Mouse (Mus musculus) heart, embryonic 11.5 days (tissue): ENCODE results near the gene Ltn1. TPM values are rescaled to one million over a fixed set of nuclear protein-coding genes. Genes with fewer than 3 reads are reported as not detected.

Experiments used
- ATAC-seq: fragments of 200-750 bp; cut with Nextera tagmentation; replicated peaks from 2 replicates; pipeline ENCODE4 v1.8.0; 2017; ENCODE audit warnings: moderate library complexity; ENCODE audit not compliant: insufficient number of reproducible peaks, low FRiP score, low TSS enrichment
- H3K27ac ChIP-seq: fragments of 300-500 bp; sonication (generic); 2 replicates; pipeline ENCODE4 v1.5.1; 2014; ENCODE audit warnings: mild to moderate bottlenecking, low read depth, low read length
- H3K27me3 ChIP-seq: fragments of 300-500 bp; sonication (generic); 2 replicates; pipeline ENCODE4 v1.6.1; 2014; ENCODE audit warnings: mild to moderate bottlenecking, low read length, mixed read lengths; ENCODE audit not compliant: control insufficient read depth, insufficient read depth
- H3K36me3 ChIP-seq: fragments of 300-500 bp; sonication (generic); 2 replicates; pipeline ENCODE4 v1.6.1; 2014; ENCODE audit warnings: mild to moderate bottlenecking, low read length, moderate library complexity, mixed read lengths; ENCODE audit not compliant: control insufficient read depth, insufficient read depth
- H3K4me1 ChIP-seq: fragments of 300-500 bp; sonication (generic); 2 replicates; pipeline ENCODE4 v1.6.1; 2014; ENCODE audit warnings: low read length; ENCODE audit not compliant: control insufficient read depth, insufficient read depth
- H3K4me2 ChIP-seq: fragments of 300-500 bp; sonication (generic); 2 replicates; pipeline ENCODE4 v1.6.1; 2014; ENCODE audit warnings: mild to moderate bottlenecking, moderate library complexity
- H3K4me3 ChIP-seq: fragments of 300-500 bp; sonication (generic); 2 replicates; pipeline ENCODE4 v1.5.1; 2014; ENCODE audit warnings: low read depth, low read length
- H3K9ac ChIP-seq: fragments of 300-500 bp; sonication (generic); 2 replicates; pipeline ENCODE4 v1.6.1; 2014; ENCODE audit warnings: mild to moderate bottlenecking, low read depth, low read length, moderate library complexity
- H3K9me3 ChIP-seq: fragments of 300-500 bp; sonication (generic); replicated peaks from 2 replicates; pipeline ENCODE4 v1.6.1; 2016; ENCODE audit warnings: low read length; ENCODE audit not compliant: control insufficient read depth
- whole genome bisulfite sequencing: fragments of 180-500 bp; shearing (Covaris S2); extraction: QIAGEN DNeasy Blood & Tissue Kit; methylation state at CpG from one replicate; pipeline ENCODE4 v1.1.7; 2014; ENCODE audit not compliant: insufficient replicate concordance; 5-methylcytosine and 5-hydroxymethylcytosine counted together
- polyA plus RNA-seq: library from polyadenylated mRNA; unstranded; fragments of >200 nt; fragmentation: Nextera tagmentation; extraction: Ambion mirVana; gene quantifications from 2 replicates; pipeline ENCODE4 v1.2.1, GENCODE M21; 2014

Ltn1 gene
- polyA plus RNA-seq: 22.7 and 26.6 TPM in 2 replicates

DNA sequence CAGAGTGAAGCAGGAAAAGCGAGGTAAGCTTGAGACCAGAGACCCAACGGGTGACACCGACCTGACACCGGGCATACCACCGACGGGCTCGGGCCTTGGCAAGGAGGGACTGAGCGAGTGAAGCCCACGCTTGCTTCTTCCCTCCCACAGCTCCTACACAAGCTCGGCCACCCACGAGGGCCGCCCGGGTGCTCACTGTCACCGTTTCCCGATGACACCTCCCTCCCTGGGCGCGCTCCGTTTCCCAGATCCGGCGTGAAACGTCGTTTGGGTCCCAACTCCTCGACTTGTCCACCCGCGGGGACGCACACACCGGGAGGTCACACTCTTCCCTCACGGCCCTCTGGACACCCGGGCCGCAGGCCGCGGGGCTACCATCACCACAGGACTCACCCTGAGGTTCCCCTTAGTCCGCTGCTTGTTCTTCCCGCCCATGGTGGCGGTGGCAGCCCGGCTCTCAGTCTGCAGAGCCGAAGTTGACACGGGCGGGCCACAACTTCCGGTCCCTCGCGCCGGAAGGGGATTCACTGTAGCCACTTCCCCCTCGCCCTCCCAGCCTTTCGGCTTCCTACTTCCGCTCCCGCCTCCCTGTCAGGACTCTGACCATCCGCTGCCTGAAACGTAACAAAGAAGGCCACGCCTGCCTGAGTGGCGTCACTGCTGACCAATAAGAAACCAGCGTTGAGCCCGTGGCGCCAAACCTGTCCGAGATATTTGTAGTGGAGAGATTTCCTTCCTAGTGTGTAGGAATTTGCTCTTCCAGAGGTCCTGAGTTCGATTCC, at the start of gene Ltn1:
TSS of gene Ltn1 (minus strand) at position 580 of the 782 bp plus-strand sequence.
- whole genome bisulfite sequencing: under 1% methylated on average over 56 of the region's 56 CpGs
- peak within 1 kb of the TSS; percentile 88 for H3K4me2 ChIP-seq
- no peaks in the 10 kb centered on the region for H3K27me3 ChIP-seq
- peak within 1 kb of the TSS; percentile 83 for H3K9ac ChIP-seq
- H3K27ac ChIP-seq: peak within 1 kb of the TSS; percentile 60; the same call in 1 of the 2 replicates
- peak within 1 kb of the TSS; percentile 92 for H3K4me3 ChIP-seq
- 0 out of 2 replicates have a peak, but pooled peaks cover 2% of the 10 kb centered on the region for H3K4me1 ChIP-seq
- peak; percentile 97 for ATAC-seq
- no peaks in the 10 kb centered on the region for H3K9me3 ChIP-seq
- no peaks in the 10 kb centered on the region for H3K36me3 ChIP-seq

DNA sequence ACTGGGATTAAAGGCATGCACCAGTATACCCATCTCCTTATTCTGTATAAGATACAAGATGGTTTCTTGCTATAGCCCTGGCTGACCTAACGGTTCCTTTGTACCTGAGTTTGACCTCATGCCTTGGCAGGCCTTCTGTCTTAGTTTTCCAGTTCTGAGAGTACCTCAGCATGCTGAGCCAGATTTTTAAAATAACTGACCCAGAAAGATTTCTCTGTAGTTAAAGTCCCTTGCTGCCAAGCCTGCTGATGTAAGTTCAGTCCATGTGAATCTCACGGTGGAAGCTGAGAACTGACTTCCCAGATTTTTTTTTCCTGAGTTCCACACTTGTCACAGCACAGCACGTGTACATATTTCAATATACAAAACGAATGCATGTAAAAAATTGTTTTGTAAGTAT, 38.2 kb upstream of the Ltn1 start:
- H3K4me1 ChIP-seq: no peaks in the 10 kb centered on the region
- no peak overlapping the region for H3K4me3 ChIP-seq
- 86% methylated on average over 4 of the region's 4 CpGs for WGBS
- H3K4me2 ChIP-seq: no peak overlapping the region
- no peak for ATAC-seq
- no peak overlapping the region for H3K9ac ChIP-seq
- H3K36me3 ChIP-seq: peaks cover 19% of the 10 kb centered on the region
- no peaks in the 10 kb centered on the region for H3K27me3 ChIP-seq
- H3K27ac ChIP-seq: no peak overlapping the region
- H3K9me3 ChIP-seq: no peaks in the 10 kb centered on the region

DNA sequence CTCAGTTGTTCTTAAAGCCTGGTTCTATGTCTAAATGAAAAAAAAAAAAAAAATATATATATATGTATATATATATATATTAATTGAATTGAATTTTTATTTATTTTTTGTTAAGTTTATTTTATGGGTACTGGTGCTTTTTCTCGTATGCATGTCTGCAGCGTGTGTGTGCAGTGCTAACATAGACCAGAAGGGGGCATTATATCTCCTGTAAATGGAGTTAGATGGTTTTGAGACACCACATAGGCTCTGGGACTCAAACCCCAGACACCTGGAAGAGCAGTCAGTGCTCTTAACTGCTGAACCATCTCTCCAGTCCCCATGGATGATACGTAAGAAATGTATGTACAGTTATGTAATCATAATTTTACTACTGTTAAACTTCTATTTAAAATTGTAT, 26.3 kb upstream of the Ltn1 start:
- no peak overlapping the region for H3K9ac ChIP-seq
- H3K9me3 ChIP-seq: no peaks in the 10 kb centered on the region
- ATAC-seq: no peak
- 94% methylated on average over 3 of the region's 3 CpGs for WGBS
- H3K27me3 ChIP-seq: no peaks in the 10 kb centered on the region
- no peak overlapping the region for H3K4me3 ChIP-seq
- peaks cover 10% of the 10 kb centered on the region for H3K36me3 ChIP-seq
- H3K27ac ChIP-seq: no peak overlapping the region
- H3K4me1 ChIP-seq: peaks cover 6% of the 10 kb centered on the region; the same call in 1 of the 2 replicates
- no peak overlapping the region for H3K4me2 ChIP-seq

DNA sequence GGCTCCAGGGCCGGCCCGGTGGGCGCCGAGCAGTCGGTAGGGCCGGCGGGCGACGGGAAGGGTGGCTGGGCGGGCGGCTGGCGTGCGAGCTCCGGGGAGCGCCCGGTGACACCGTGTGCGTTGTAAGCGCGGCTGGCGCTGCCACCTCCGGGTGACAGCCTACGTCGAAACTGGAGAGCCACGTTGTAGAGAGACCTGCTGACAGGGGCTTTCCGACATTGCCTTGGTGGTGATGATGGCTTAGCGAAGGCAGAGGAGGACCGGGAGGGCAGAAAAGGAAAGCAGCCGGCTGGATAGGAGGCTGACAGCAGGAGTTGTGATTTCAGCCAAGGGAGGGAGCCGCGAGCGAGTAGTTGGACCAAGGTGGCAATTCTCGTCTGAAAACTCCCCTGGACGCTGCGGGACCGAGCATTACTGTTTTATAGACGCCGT, 22.8 kb upstream of the Ltn1 start:
- H3K27me3 ChIP-seq: no peaks in the 10 kb centered on the region
- no peaks in the 10 kb centered on the region for H3K9me3 ChIP-seq
- 1% methylated on average over 38 of the region's 38 CpGs for WGBS
- H3K9ac ChIP-seq: peak overlapping the region; percentile 93
- H3K4me2 ChIP-seq: peak overlapping the region; percentile 94
- peak overlapping the region; percentile 92 for H3K27ac ChIP-seq
- peaks cover 6% of the 10 kb centered on the region; the same call in 1 of the 2 replicates for H3K4me1 ChIP-seq
- H3K36me3 ChIP-seq: no peaks in the 10 kb centered on the region; the same call in 1 of the 2 replicates
- H3K4me3 ChIP-seq: peak overlapping the region; percentile 99
- ATAC-seq: peak; percentile 64

DNA sequence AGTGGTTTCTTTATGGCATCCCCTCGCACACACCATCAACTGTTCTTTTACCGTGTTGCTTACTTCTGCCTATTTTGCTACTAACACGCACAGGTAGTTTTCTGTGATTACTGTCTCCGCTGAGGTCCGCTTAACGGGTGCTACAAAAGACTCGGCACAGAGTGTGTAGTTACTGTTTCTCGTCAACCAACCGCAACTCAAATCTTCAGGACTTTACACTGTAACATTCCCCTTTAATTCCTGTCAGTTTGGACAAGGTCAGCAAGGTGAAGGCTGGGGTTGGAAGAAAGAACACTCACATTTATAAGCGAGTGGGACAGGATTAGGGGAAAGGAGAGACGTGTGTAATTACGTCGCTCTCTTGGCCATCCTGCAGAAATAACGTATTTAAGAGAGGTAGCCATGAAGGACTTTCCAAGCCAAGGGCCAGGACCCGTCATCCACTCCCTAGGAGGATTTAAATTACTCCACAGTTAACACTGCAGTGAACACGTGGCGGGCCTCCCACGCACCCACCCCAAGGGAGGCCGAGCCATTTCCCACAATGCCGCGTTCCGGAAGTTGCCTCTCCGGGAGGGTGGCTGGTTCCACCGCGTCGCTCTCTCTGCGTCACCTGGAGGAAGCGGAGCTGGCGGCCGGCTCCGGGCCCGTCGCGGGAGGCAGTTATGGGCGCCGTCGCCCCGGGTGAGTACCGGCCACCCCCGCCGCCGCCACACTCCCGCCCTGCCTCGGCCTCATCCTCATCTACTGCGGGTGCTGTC, 22.2 kb upstream of the Ltn1 start, which contains the start of gene Usp16:
TSS of gene Usp16 (plus strand) at position 285 of the 761 bp plus-strand sequence.
- no peaks in the 10 kb centered on the region for H3K27me3 ChIP-seq
- WGBS: 10% methylated on average over 43 of the region's 45 CpGs
- H3K36me3 ChIP-seq: no peaks in the 10 kb centered on the region; the same call in 1 of the 2 replicates

DNA sequence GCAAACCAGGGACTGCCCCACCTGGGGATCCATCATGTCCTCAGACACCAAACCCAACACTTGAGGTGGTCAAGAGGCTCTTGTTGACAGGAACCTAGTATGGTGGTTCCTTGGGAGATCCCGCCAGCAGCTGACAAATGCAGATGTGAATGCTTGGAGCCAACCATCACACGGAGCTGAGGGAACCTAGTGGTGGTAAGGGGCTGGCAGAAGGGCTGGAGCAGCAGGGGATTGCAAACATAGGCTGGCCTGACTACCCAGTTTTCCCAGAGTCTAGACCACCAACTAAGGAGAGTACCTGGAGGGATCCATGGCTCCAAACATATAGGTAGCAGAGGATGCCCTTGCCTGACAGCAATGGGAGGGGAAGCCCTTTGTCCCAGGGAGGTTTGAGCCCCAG, 20.8 kb upstream of the Ltn1 start:
- no peak overlapping the region for H3K9ac ChIP-seq
- H3K27ac ChIP-seq: no peak overlapping the region
- no peak overlapping the region for H3K4me3 ChIP-seq
- H3K9me3 ChIP-seq: no peaks in the 10 kb centered on the region
- ATAC-seq: no peak
- no peaks in the 10 kb centered on the region for H3K36me3 ChIP-seq
- H3K4me2 ChIP-seq: no peak overlapping the region
- peaks cover 6% of the 10 kb centered on the region; the same call in 1 of the 2 replicates for H3K4me1 ChIP-seq
- H3K27me3 ChIP-seq: no peaks in the 10 kb centered on the region
- WGBS: 80% methylated on average over 2 of the region's 2 CpGs

More for the DNA sequence above, 22.2 kb upstream of the Ltn1 start, which contains the start of gene Usp16:
- peak within 1 kb of the TSS; percentile 99 for H3K4me3 ChIP-seq
- peak; percentile 94 for ATAC-seq
- H3K4me2 ChIP-seq: peak within 1 kb of the TSS; percentile 94
- peaks cover 6% of the 10 kb centered on the region; the same call in 1 of the 2 replicates for H3K4me1 ChIP-seq
- no peaks in the 10 kb centered on the region for H3K9me3 ChIP-seq
- peak within 1 kb of the TSS; percentile 92 for H3K27ac ChIP-seq
- H3K9ac ChIP-seq: peak within 1 kb of the TSS; percentile 93

DNA sequence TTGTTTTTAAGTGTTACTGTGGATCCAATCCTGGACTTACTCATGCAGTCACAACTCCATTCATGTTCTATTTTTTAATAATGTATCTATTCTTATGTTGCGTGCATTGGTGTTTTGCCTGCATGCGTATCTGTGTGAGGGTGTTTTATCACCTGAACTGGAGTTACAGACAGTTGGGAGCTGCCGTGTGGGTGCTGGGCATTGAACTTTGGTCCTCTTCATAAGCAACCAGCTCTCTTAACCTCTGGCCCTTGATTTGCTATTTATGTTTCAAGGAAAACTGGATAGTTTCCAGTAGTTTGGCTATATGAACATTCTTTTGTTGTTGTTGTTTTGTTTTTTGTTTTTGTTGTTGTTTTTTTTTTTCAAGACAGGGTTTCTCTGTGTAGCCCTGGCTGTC, 13.1 kb upstream of the Ltn1 start:
- H3K4me3 ChIP-seq: no peak overlapping the region
- no peaks in the 10 kb centered on the region for H3K36me3 ChIP-seq
- peaks cover 6% of the 10 kb centered on the region for H3K4me1 ChIP-seq
- no peak overlapping the region for H3K27ac ChIP-seq
- no peaks in the 10 kb centered on the region for H3K9me3 ChIP-seq
- ATAC-seq: no peak
- 90% methylated on average over 3 of the region's 3 CpGs for WGBS
- no peak overlapping the region for H3K4me2 ChIP-seq
- H3K27me3 ChIP-seq: no peaks in the 10 kb centered on the region
- no peak overlapping the region for H3K9ac ChIP-seq

DNA sequence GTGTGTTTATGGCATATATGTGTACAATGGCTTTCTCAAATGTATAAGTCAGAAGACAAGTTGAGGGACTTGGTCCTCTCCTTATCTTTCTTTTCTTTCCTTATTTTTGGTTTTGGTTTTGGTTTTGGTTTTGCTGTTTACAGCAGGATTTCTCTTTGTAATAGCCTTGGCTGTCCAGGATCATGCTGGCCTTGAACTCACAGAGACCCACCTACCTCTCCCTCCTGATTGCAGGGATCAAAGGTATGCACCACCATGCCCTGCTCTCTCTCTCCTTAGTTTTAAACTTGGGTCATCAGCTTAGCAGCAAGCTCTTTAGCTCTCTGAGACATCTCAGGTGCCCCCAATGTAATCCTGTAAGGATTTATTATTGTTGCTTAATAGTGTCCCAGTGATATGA, 12.7 kb upstream of the Ltn1 start:
- peaks cover 6% of the 10 kb centered on the region for H3K4me1 ChIP-seq

More for the DNA sequence above, 12.7 kb upstream of the Ltn1 start:
- Histone ChIP-seq H3K9ac (no peak overlapping the region), H3K27ac (no peak overlapping the region), H3K4me2 (no peak overlapping the region), H3K27me3 (no peaks in the 10 kb centered on the region), H3K4me3 (no peak overlapping the region), H3K9me3 (no peaks in the 10 kb centered on the region), H3K36me3 (no peaks in the 10 kb centered on the region)
- ATAC-seq: no peak
